Mouse (Mus musculus) kidney, embryonic 14.5 days (tissue): ENCODE results near the gene Tmsb10. TPM values are rescaled to one million over a fixed set of nuclear protein-coding genes. Genes with fewer than 3 reads are reported as not detected.
A peak's percentile ranks its signal among the peaks of the same experiment; 100 is the strongest.

ENCODE experiments used
- ATAC-seq: fragments of 200-750 bp; cut with Nextera tagmentation; 2 replicates; pipeline ENCODE4 v1.8.0; 2017; ENCODE audit warnings: moderate number of reproducible peaks, mild to moderate bottlenecking, moderate TSS enrichment, moderate library complexity; ENCODE audit not compliant: low FRiP score, low TSS enrichment
- H3K27ac ChIP-seq: fragments of 300-500 bp; sonication (generic); 2 replicates; pipeline ENCODE4 v1.5.1; 2014; ENCODE audit warnings: low read depth, mild to moderate bottlenecking, low read length, moderate library complexity, mixed read lengths
- H3K27me3 ChIP-seq: fragments of 300-500 bp; sonication (generic); 2 replicates; pipeline ENCODE4 v1.6.1; 2014; ENCODE audit warnings: mild to moderate bottlenecking, low read length; ENCODE audit not compliant: control insufficient read depth, insufficient read depth
- H3K36me3 ChIP-seq: fragments of 300-500 bp; sonication (generic); 2 replicates; pipeline ENCODE4 v1.6.1; 2014; ENCODE audit warnings: low read length, mixed read lengths; ENCODE audit not compliant: control insufficient read depth, insufficient read depth
- H3K4me1 ChIP-seq: fragments of 300-500 bp; sonication (generic); 2 replicates; pipeline ENCODE4 v1.6.1; 2014; ENCODE audit warnings: low read length, mixed read lengths; ENCODE audit not compliant: control insufficient read depth, insufficient read depth
- H3K4me2 ChIP-seq: fragments of 300-500 bp; sonication (generic); replicated peaks from 2 replicates; pipeline ENCODE4 v1.6.1; 2014; ENCODE audit warnings: low read depth, mild to moderate bottlenecking, low read length
- H3K4me3 ChIP-seq: fragments of 300-500 bp; sonication (generic); 2 replicates; pipeline ENCODE4 v1.5.1; 2014; ENCODE audit warnings: mild to moderate bottlenecking, low read length
- H3K9ac ChIP-seq: fragments of 300-500 bp; sonication (generic); 2 replicates; pipeline ENCODE4 v1.6.1; 2014; ENCODE audit warnings: low read depth, mild to moderate bottlenecking, low read length, moderate library complexity
- H3K9me3 ChIP-seq: fragments of 300-500 bp; sonication (generic); 2 replicates; pipeline ENCODE4 v1.6.1; 2016; ENCODE audit warnings: low read length; ENCODE audit not compliant: control insufficient read depth
- WGBS: fragments of 180-500 bp; shearing (Covaris S2); extraction: QIAGEN DNeasy Blood & Tissue Kit; methylation state at CpG from one replicate; pipeline ENCODE4 v1.1.7; 2014; 5-methylcytosine and 5-hydroxymethylcytosine counted together
- polyA plus RNA-seq: library from polyadenylated mRNA; unstranded; fragments of >200 nt; fragmentation: Nextera tagmentation; extraction: Ambion mirVana; gene quantifications from 2 replicates; pipeline ENCODE4 v1.2.1, GENCODE M21; 2014

The Tmsb10 gene
- polyA plus RNA-seq, 1 experiment from 2014 or later, result 2,275 TPM

DNA sequence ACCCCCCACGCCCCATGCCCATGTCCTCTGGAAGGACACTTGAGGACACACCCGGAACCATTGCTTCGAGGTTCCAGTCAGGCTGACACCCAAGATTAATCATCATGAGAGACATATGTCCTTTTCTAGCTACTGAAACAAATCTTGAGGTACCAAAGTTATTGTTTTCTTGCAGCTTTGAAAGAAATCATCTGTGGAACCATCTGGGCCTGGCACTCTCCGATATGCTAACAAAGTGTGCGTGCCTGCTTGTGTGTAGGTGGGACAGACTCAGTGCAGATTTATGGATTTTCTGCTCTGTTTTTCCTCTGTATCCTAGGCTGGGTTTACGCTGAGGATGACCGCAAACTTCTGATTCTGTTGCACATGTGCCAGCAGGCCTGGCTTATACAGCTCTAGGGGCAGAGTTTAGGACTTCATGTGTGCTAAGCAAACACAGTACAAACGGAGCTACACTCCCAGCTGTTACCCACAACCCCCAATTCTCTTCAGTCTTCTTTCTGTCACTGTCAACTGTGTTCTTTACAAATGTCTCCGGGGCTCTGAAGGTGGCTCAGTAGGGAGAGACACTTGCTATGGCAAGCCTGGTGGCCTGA lies 9.3 kb downstream of the Tmsb10 start:
- no peak overlapping the region for H3K27ac ChIP-seq
- no peaks in the 10 kb centered on the region for H3K27me3 ChIP-seq
- ATAC-seq, result no peak
- H3K4me1 ChIP-seq, result no peaks in the 10 kb centered on the region
- 77% methylated on average over 9 of the region's 9 CpGs for WGBS
- no peaks in the 10 kb centered on the region for H3K36me3 ChIP-seq
- no peak overlapping the region for H3K4me3 ChIP-seq
- H3K9me3 ChIP-seq, result no peaks in the 10 kb centered on the region
- no peak overlapping the region for H3K4me2 ChIP-seq
- no peak overlapping the region for H3K9ac ChIP-seq

DNA sequence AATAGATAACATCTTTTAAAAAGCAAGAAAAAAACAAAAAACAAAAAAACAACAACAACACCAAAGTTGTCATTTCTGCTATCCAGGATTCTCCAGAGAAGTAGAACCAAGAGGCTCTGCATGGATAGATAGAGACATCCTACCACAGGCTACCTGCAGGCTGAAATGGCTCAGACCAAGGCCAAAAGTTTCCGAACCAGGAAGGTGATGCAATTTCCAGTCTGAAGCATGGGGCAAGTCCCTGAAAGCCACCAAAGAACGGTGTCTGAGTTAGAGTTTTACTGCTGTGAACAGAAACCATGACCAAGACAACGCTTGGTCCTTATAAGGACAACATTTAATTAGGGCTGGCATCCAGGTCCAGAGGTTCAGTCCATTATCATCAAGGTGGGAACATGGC lies 10.2 kb downstream of the Tmsb10 start:
- Histone ChIP-seq H3K27me3 (no peaks in the 10 kb centered on the region), H3K9me3 (no peaks in the 10 kb centered on the region), H3K4me2 (no peak overlapping the region), H3K4me1 (no peaks in the 10 kb centered on the region), H3K27ac (no peak overlapping the region), H3K36me3 (no peaks in the 10 kb centered on the region), H3K4me3 (no peak overlapping the region), H3K9ac (no peak overlapping the region)
- WGBS, result 91% methylated on average over 3 of the region's 3 CpGs
- ATAC-seq, result no peak

DNA sequence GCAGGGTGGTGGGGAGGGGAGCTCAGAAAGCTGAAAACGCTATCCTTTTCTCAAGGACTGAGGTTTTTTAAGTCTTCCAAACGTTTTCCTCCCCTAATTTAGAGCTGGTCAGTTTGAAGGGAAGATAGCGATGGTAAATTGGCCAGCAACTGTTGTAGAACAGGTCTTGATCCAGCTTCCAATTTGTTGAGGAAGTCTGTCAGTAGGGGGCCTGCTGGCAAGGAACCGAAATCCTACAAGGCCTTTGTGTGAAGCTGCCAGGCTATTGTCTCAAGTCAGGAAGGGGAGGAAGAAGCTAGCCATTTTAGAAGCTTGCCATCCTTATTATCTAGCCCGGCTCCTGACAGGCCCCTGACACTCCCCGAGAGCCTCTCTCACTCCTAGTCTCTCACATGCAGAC lies 10.6 kb downstream of the Tmsb10 start:
- Histone ChIP-seq H3K27ac (no peak overlapping the region), H3K9ac (no peak overlapping the region), H3K4me3 (no peak overlapping the region), H3K4me1 (no peaks in the 10 kb centered on the region), H3K9me3 (no peaks in the 10 kb centered on the region), H3K36me3 (no peaks in the 10 kb centered on the region), H3K4me2 (no peak overlapping the region), H3K27me3 (no peaks in the 10 kb centered on the region)
- 61% methylated on average over 6 of the region's 6 CpGs for whole genome bisulfite sequencing
- no peak for ATAC-seq

DNA sequence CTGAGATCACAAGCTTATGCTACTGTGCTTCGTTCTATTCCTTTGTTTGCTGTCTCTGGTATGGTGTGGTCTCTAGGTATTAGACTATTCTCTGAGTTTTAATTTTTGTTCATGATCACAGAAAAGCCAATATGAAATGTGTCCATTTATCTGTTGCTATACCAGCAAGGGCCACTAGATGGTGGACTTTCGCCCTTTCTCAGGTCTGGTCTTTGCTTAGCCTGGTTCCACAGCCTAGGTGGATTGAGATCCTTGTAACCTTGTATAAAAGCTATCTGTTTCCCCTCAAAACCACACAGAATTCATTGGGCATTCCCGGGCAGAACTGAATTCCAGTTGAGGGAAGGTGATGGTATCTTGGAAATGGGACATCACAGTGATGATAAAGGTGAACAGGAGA lies 18.1 kb downstream of the Tmsb10 start:
- WGBS, result 15% methylated on average over 3 of the region's 3 CpGs

DNA sequence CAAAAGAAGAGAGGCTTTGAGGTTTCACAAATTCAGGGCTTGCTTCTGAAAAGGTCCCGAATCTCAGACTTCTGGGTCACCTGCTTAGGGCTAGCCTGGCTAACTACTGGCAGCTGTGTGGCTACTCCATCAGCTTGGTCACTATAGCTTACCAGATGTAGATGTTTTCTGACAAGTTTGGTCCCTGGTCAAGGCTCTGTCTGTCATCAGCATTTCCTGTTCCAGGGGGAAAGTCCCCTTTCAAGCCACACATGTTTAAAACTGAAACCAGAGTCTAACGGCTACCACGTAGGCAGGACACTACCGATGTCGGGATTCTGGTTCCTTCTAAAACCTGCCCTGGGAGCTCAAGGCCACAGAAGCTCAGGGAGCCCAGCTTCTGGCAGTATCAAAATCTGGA lies 20.7 kb downstream of the Tmsb10 start:
- 63% methylated on average over 5 of the region's 5 CpGs for WGBS
- no peak for ATAC-seq

More for the DNA sequence above, 18.1 kb downstream of the Tmsb10 start:
- Histone ChIP-seq H3K9ac (no peak overlapping the region), H3K27me3 (no peaks in the 10 kb centered on the region), H3K9me3 (no peaks in the 10 kb centered on the region), H3K4me1 (no peaks in the 10 kb centered on the region), H3K4me2 (no peak overlapping the region), H3K27ac (no peak overlapping the region), H3K4me3 (no peak overlapping the region), H3K36me3 (no peaks in the 10 kb centered on the region)
- ATAC-seq, result peak; percentile 49

DNA sequence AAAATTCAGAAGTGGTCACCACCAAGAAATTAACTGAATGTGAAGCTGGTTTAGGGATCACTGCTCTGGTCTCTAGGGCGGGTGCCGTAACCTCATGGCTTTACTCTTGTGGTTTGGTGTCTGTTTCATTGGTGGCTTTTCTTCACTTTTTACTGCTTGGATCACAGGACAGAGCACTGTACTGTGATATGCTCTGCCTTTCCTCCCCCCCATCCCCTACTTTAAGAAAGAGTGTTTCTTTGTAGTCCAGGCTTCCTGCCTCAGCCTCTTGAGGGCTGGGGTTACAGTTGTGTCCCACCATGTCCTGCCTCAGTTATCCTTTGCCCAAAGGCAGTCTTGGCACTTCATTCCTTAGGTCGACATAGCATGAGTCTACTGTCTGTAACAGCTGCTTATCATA lies 21.1 kb downstream of the Tmsb10 start:
- Histone ChIP-seq H3K4me1 (no peaks in the 10 kb centered on the region), H3K4me2 (no peak overlapping the region), H3K27ac (no peak overlapping the region), H3K36me3 (no peaks in the 10 kb centered on the region), H3K9ac (no peak overlapping the region), H3K9me3 (no peaks in the 10 kb centered on the region), H3K4me3 (no peak overlapping the region), H3K27me3 (no peaks in the 10 kb centered on the region)
- 75% methylated on average over 3 of the region's 3 CpGs for WGBS
- ATAC-seq, result no peak

More for the DNA sequence above, 20.7 kb downstream of the Tmsb10 start:
- Histone ChIP-seq H3K4me3 (no peak overlapping the region), H3K27ac (no peak overlapping the region), H3K4me2 (no peak overlapping the region), H3K9ac (no peak overlapping the region), H3K36me3 (no peaks in the 10 kb centered on the region), H3K27me3 (no peaks in the 10 kb centered on the region), H3K4me1 (no peaks in the 10 kb centered on the region), H3K9me3 (no peaks in the 10 kb centered on the region)

DNA sequence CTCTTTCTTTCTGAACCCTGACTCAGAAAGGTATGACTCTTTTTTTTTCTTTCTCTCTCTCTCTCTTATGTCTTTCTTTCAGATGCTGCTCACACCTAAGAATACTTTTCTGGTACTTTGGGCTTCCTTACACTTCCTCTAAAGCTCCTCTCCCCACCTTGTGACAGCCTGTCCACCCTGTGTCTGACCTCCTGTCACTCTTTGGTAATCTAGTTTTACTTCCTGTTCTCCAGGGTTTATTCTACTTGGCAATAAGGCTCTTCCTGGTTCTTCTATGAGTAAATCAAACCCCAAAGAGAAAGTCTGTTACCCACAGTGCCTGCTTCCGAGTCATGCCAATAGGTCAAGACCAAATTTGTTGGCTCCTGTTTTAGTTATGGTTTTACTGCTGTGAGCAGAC lies 25.6 kb downstream of the Tmsb10 start:
- Histone ChIP-seq H3K9ac (no peak overlapping the region), H3K9me3 (no peaks in the 10 kb centered on the region), H3K4me2 (no peak overlapping the region), H3K4me3 (no peak overlapping the region), H3K36me3 (no peaks in the 10 kb centered on the region), H3K27ac (no peak overlapping the region), H3K27me3 (no peaks in the 10 kb centered on the region), H3K4me1 (no peaks in the 10 kb centered on the region)
- WGBS, result 90% methylated on average over 1 of the region's 1 CpGs
- no peak for ATAC-seq

DNA sequence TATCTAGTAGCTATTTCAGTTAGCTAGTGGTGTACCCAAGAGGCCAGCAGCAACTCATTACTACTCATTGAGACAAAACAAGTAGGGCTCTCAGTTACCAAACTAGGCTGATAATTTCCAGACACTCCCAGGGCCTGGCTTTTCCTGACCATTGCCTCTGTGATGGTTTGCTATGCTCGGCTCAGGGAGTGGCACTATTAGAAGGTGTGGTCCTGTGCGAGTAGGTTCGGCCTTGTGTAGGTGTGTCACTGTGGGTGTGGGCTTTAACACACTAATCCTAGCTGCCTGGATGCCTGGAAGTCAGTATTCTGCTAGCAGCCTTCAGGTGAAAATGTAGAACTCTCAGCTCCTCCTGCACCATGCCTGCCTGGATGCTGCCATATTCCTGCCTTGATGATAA lies 27.0 kb downstream of the Tmsb10 start:
- no peak overlapping the region for H3K4me3 ChIP-seq
- WGBS, result 96% methylated on average over 3 of the region's 3 CpGs
- peaks cover 3% of the 10 kb centered on the region for H3K4me1 ChIP-seq
- no peak overlapping the region for H3K27ac ChIP-seq
- H3K9me3 ChIP-seq, result no peaks in the 10 kb centered on the region
- H3K4me2 ChIP-seq, result no peak overlapping the region
- no peak overlapping the region for H3K9ac ChIP-seq
- ATAC-seq, result no peak
- no peaks in the 10 kb centered on the region for H3K36me3 ChIP-seq
- H3K27me3 ChIP-seq, result no peaks in the 10 kb centered on the region

DNA sequence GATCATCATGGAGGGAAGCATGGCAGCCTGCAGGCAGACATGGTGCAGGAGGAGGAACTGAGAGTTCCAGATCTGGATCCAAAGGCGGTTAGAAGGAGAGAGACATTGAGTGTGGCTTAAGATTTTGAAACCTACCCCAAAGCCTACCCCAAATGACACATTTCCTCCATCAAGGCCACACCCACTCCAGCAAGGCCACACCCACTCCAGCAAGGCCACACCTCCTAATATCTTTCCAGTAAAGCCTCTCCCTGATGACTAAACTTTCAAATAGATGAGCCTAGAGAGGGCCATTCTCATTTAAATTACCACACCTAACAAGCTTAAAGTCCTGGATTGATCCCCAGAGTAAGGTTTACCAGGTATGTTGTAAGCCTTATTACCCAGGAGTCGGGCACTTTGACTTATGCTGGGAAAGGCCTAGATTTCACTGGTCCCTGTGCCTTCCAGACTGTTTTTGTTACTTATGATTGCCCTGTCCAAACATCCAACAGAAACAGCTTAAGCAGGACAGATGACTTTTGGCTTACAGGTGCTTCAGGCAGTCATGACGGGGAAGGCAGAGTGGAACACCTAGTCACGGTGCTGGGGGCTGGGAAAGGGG lies 28.7 kb downstream of the Tmsb10 start:
- ATAC-seq, result no peak
- Histone ChIP-seq H3K9me3 (no peaks in the 10 kb centered on the region), H3K27me3 (no peaks in the 10 kb centered on the region), H3K27ac (no peak overlapping the region), H3K4me1 (peaks cover 3% of the 10 kb centered on the region), H3K4me3 (no peak overlapping the region), H3K4me2 (no peak overlapping the region), H3K36me3 (no peaks in the 10 kb centered on the region), H3K9ac (no peak overlapping the region)
- 92% methylated on average over 4 of the region's 4 CpGs for WGBS
